Mouse (Mus musculus): Measurements from ENCODE around the gene Eral1. TPM values are rescaled to one million over a fixed set of nuclear protein-coding genes. Genes with fewer than 3 reads are reported as not detected.

Eral1 gene
- polyA plus RNA-seq, 2 experiments, result 34.4 to 35.8 TPM

DNA sequence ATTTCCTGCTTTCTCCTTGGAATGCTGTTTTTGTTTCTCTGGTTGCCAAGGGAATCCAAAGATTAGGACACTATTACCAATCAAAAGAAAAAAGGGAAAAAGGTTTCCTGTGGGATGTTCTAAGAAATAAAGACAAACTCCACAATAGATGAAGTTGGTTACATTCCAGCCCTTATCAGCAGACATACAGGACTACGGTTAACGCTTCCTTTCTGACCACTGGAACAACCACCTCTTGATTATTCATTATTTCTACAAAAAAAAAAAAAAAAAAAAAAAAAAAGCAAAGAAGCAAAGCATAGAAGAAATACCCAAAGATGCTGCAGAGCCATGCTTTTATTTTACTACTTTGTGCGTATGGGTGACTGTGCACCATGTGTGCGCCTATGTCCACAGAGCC, 42.6 kb upstream of the Eral1 start:
- Histone ChIP-seq H3K27ac (replicated peaks; ENCODE audit: low read depth, low read length) (no peak overlapping the region), H3K27me3 (ENCODE audit: control insufficient read depth, insufficient read depth, low read length) (no peaks in the 10 kb centered on the region), H3K9ac (ENCODE audit: low read depth, low read length, severe bottlenecking) (no peak overlapping the region), H3K4me3 (replicated peaks; ENCODE audit: low read length) (no peak overlapping the region), H3K4me2 (replicated peaks; ENCODE audit: low read depth, low read length, severe bottlenecking) (no peak overlapping the region), H3K36me3 (ENCODE audit: control insufficient read depth, insufficient read depth, low read length) (no peaks in the 10 kb centered on the region), H3K9me3 (ENCODE audit: control insufficient read depth, low read length) (no peaks in the 10 kb centered on the region), H3K4me1 (ENCODE audit: control insufficient read depth, insufficient read depth, low read length) (peaks cover 13% of the 10 kb centered on the region; the same call in 1 of the 2 replicates)
- TF ChIP-seq POLR2A (IDR thresholded peaks at IDR 0.05; ENCODE audit: borderline replicate concordance, extremely low read depth, insufficient read depth, insufficient read length), result no peak
- DNase-seq (ENCODE audit: low spot score) (no peak), ATAC-seq (ENCODE audit: low FRiP score, low read depth) (no peak)
- 95% methylated on average over 4 of the region's 4 CpGs for WGBS

- ATAC-seq (ENCODE audit: low FRiP score, low read depth) (no peak), DNase-seq (ENCODE audit: low spot score) (no peak)
- Histone ChIP-seq H3K4me1 (ENCODE audit: control insufficient read depth, insufficient read depth, low read length) (peaks cover 9% of the 10 kb centered on the region; the same call in 1 of the 2 replicates), H3K4me3 (replicated peaks; ENCODE audit: low read length) (no peak overlapping the region), H3K27me3 (ENCODE audit: control insufficient read depth, insufficient read depth, low read length) (no peaks in the 10 kb centered on the region), H3K27ac (replicated peaks; ENCODE audit: low read depth, low read length) (no peak overlapping the region), H3K9me3 (ENCODE audit: control insufficient read depth, low read length) (no peaks in the 10 kb centered on the region), H3K9ac (ENCODE audit: low read depth, low read length, severe bottlenecking) (no peak overlapping the region), H3K36me3 (ENCODE audit: control insufficient read depth, insufficient read depth, low read length) (no peaks in the 10 kb centered on the region), H3K4me2 (replicated peaks; ENCODE audit: low read depth, low read length, severe bottlenecking) (no peak overlapping the region)
- TF ChIP-seq POLR2A (IDR thresholded peaks at IDR 0.05; ENCODE audit: borderline replicate concordance, extremely low read depth, insufficient read depth, insufficient read length), result no peak
- WGBS, result 70% methylated on average over 5 of the region's 5 CpGs
These were observed 41.0 kb upstream of the Eral1 start for GRCm38 (mm10) chr11:78121176-78121575.

DNA sequence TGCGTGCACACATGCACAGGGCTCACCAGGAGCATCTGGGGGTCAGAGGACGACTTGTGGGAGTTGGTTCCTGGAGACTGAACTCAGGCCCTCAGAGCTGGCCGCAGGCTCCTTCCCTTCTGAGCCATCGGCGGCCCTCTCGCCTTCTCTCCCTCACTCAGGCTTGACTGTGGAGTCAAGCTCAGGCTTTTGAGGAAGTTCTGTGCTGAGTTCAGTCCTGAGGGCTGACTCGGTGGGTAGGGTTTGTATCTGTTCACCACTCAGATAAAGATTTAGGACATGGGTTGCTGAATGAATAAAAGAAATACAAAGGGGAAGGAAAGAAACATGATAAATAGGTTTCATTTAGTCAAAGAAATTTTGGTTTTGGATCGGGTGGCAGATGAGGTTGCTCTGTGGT, 39.7 kb upstream of the Eral1 start:
- no peak overlapping the region for H3K9ac ChIP-seq (ENCODE audit: low read depth, low read length, severe bottlenecking)
- H3K27me3 ChIP-seq (ENCODE audit: control insufficient read depth, insufficient read depth, low read length), result no peaks in the 10 kb centered on the region
- DNase-seq (ENCODE audit: low spot score) (no peak), ATAC-seq (ENCODE audit: low FRiP score, low read depth) (no peak)
- H3K4me3 ChIP-seq (replicated peaks; ENCODE audit: low read length), result no peak overlapping the region
- no peak overlapping the region for H3K27ac ChIP-seq (replicated peaks; ENCODE audit: low read depth, low read length)
- WGBS, result 87% methylated on average over 8 of the region's 8 CpGs
- no peaks in the 10 kb centered on the region for H3K9me3 ChIP-seq (ENCODE audit: control insufficient read depth, low read length)
- TF ChIP-seq POLR2A (IDR thresholded peaks at IDR 0.05; ENCODE audit: borderline replicate concordance, extremely low read depth, insufficient read depth, insufficient read length), result no peak
- H3K4me1 ChIP-seq (ENCODE audit: control insufficient read depth, insufficient read depth, low read length), result peaks cover 3% of the 10 kb centered on the region; the same call in 1 of the 2 replicates
- no peaks in the 10 kb centered on the region for H3K36me3 ChIP-seq (ENCODE audit: control insufficient read depth, insufficient read depth, low read length)
- no peak overlapping the region for H3K4me2 ChIP-seq (replicated peaks; ENCODE audit: low read depth, low read length, severe bottlenecking)

DNA sequence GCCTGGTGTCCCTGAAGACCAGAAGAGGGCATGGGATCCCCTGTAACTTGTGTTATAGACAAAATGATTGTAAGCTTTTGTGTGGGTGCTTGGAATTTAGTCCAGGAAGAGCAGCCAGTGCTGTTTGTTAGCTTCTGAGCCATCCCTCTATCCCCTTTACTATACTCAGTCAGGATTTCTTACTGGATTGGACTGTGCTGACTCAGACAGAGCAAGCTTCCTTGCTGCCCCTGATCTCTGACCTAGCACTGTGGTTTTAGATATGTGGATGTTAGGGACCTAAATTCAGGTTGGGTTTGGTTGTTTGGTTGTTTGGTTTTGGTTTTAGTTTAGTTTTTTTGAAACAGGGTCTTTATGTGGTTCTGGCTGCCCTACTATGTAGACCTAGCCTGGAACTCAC, 38.3 kb upstream of the Eral1 start:
- no peak overlapping the region for H3K27ac ChIP-seq (replicated peaks; ENCODE audit: low read depth, low read length)
- no peak for ATAC-seq (ENCODE audit: low FRiP score, low read depth)

DNA sequence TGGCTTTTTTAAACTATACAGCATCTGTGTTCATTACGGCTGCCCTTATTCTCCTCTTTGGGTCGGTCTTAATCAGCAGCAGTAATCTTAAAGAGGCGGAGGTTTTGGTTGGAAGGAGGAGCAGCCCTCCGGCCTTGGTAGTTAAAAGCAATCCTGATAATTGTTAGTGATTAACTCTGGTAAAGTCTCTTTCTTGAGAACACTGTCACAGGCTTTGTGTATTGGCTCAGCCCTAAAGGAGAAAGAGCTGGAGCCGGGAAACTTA, 35.9 kb upstream of the Eral1 start:
- no peak for TF ChIP-seq POLR2A (IDR thresholded peaks at IDR 0.05; ENCODE audit: borderline replicate concordance, extremely low read depth, insufficient read depth, insufficient read length)
- Histone ChIP-seq H3K4me2 (replicated peaks; ENCODE audit: low read depth, low read length, severe bottlenecking) (peak overlapping the region; percentile 57), H3K9me3 (ENCODE audit: control insufficient read depth, low read length) (no peaks in the 10 kb centered on the region), H3K9ac (ENCODE audit: low read depth, low read length, severe bottlenecking) (peak overlapping the region; percentile 70), H3K27me3 (ENCODE audit: control insufficient read depth, insufficient read depth, low read length) (no peaks in the 10 kb centered on the region), H3K27ac (replicated peaks; ENCODE audit: low read depth, low read length) (no peak overlapping the region), H3K4me1 (ENCODE audit: control insufficient read depth, insufficient read depth, low read length) (peaks cover 3% of the 10 kb centered on the region; the same call in 1 of the 2 replicates), H3K36me3 (ENCODE audit: control insufficient read depth, insufficient read depth, low read length) (no peaks in the 10 kb centered on the region), H3K4me3 (replicated peaks; ENCODE audit: low read length) (peak overlapping the region; percentile 66)
- ATAC-seq (ENCODE audit: low FRiP score, low read depth), result no peak
- DNase-seq (ENCODE audit: low spot score), result no peak
- 4% methylated on average over 5 of the region's 5 CpGs for WGBS

More for the DNA sequence above, 38.3 kb upstream of the Eral1 start:
- Histone ChIP-seq H3K4me1 (ENCODE audit: control insufficient read depth, insufficient read depth, low read length) (peaks cover 3% of the 10 kb centered on the region; the same call in 1 of the 2 replicates), H3K9me3 (ENCODE audit: control insufficient read depth, low read length) (no peaks in the 10 kb centered on the region), H3K36me3 (ENCODE audit: control insufficient read depth, insufficient read depth, low read length) (no peaks in the 10 kb centered on the region), H3K4me3 (replicated peaks; ENCODE audit: low read length) (no peak overlapping the region), H3K4me2 (replicated peaks; ENCODE audit: low read depth, low read length, severe bottlenecking) (no peak overlapping the region), H3K27me3 (ENCODE audit: control insufficient read depth, insufficient read depth, low read length) (no peaks in the 10 kb centered on the region), H3K9ac (ENCODE audit: low read depth, low read length, severe bottlenecking) (no peak overlapping the region)
- no peak for TF ChIP-seq POLR2A (IDR thresholded peaks at IDR 0.05; ENCODE audit: borderline replicate concordance, extremely low read depth, insufficient read depth, insufficient read length)
- DNase-seq (ENCODE audit: low spot score), result no peak
